Mouse (Mus musculus) bone marrow, adult 2 months (tissue): Measurements from ENCODE around the gene Dck. TPM values are rescaled to one million over a fixed set of nuclear protein-coding genes. Genes with fewer than 3 reads are reported as not detected.

ENCODE experiments used
- H3K27ac ChIP-seq: fragments of 200-500 bp; 2 replicates; pipeline ENCODE4 v1.5.1; 2012; ENCODE audit warnings: low read depth, mild to moderate bottlenecking, control low read depth, inconsistent platforms, low read length; ENCODE audit not compliant: control insufficient read depth, poor library complexity, insufficient read depth
- H3K4me1 ChIP-seq: fragments of 200-500 bp; 2 replicates; pipeline ENCODE4 v1.6.1; 2011; ENCODE audit warnings: low read length; ENCODE audit not compliant: control insufficient read depth, insufficient read depth
- H3K4me3 ChIP-seq: fragments of 200-500 bp; replicated peaks from 2 replicates; pipeline ENCODE3; 2011; ENCODE audit warnings: mild to moderate bottlenecking, low read depth, low read length, control low read depth; ENCODE audit not compliant: control insufficient read depth
- CTCF ChIP-seq: fragments of 200-500 bp; IDR thresholded peaks from 2 replicates; pipeline ENCODE4 v1.5.1; 2011; ENCODE audit warnings: low read length, control low read depth; ENCODE audit not compliant: control insufficient read depth, insufficient read depth
- POLR2A ChIP-seq: fragments of 200-500 bp; IDR thresholded peaks from 2 replicates; pipeline ENCODE4 v1.6.1; 2011; ENCODE audit warnings: low read depth, mild to moderate bottlenecking, control low read depth, low read length, borderline replicate concordance; ENCODE audit not compliant: control insufficient read depth
- whole genome bisulfite sequencing: fragments of 180-500 bp; shearing (Covaris S2); methylation state at CpG from one replicate; pipeline ENCODE4 v1.1.7; 2018; 5-methylcytosine and 5-hydroxymethylcytosine counted together
- polyA plus RNA-seq: library from polyadenylated mRNA; stranded (reverse); fragments of >200 nt; gene quantifications from 2 replicates; pipeline ENCODE4 v1.2.4, GENCODE M21; 2011; ENCODE audit warnings: low replicate concordance; ENCODE audit not compliant: missing spikeins, insufficient read depth, insufficient read length

The Dck gene
- polyA plus RNA-seq, 1 experiment = 25.0 TPM

GRCm38 (mm10) chr5:88768201-88768600, 3.4 kb downstream of the Dck start:
- WGBS = 58% methylated on average over 6 of the region's 6 CpGs
- H3K4me1 ChIP-seq = peaks cover 2% of the 10 kb centered on the region; the same call in 1 of the 2 replicates
- no peak for TF ChIP-seq POLR2A
- TF ChIP-seq CTCF = no peak
- H3K27ac ChIP-seq = peak overlapping the region; percentile 82
- peak overlapping the region; percentile 41 for H3K4me3 ChIP-seq

- Histone ChIP-seq H3K27ac (no peak overlapping the region), H3K4me3 (no peak overlapping the region), H3K4me1 (no peaks in the 10 kb centered on the region)
- 86% methylated on average over 7 of the region's 7 CpGs for WGBS
- TF ChIP-seq POLR2A (no peak), CTCF (no peak)
Measured at GRCm38 (mm10) chr5:88782072-88782765, 17.4 kb downstream of the Dck start.

GRCm38 (mm10) chr5:88785059-88785458, 20.3 kb downstream of the Dck start:
- no peak overlapping the region for H3K27ac ChIP-seq
- H3K4me1 ChIP-seq = no peaks in the 10 kb centered on the region
- no peak for TF ChIP-seq CTCF
- no peak for TF ChIP-seq POLR2A
- no peak overlapping the region for H3K4me3 ChIP-seq
- WGBS = 96% methylated on average over 1 of the region's 1 CpGs

GRCm38 (mm10) chr5:88790675-88791074, 25.9 kb downstream of the Dck start:
- no peak for TF ChIP-seq CTCF
- no peak for TF ChIP-seq POLR2A
- no peaks in the 10 kb centered on the region for H3K4me1 ChIP-seq
- 45% methylated on average over 9 of the region's 9 CpGs for WGBS
- no peak overlapping the region for H3K27ac ChIP-seq
- H3K4me3 ChIP-seq = no peak overlapping the region

DNA sequence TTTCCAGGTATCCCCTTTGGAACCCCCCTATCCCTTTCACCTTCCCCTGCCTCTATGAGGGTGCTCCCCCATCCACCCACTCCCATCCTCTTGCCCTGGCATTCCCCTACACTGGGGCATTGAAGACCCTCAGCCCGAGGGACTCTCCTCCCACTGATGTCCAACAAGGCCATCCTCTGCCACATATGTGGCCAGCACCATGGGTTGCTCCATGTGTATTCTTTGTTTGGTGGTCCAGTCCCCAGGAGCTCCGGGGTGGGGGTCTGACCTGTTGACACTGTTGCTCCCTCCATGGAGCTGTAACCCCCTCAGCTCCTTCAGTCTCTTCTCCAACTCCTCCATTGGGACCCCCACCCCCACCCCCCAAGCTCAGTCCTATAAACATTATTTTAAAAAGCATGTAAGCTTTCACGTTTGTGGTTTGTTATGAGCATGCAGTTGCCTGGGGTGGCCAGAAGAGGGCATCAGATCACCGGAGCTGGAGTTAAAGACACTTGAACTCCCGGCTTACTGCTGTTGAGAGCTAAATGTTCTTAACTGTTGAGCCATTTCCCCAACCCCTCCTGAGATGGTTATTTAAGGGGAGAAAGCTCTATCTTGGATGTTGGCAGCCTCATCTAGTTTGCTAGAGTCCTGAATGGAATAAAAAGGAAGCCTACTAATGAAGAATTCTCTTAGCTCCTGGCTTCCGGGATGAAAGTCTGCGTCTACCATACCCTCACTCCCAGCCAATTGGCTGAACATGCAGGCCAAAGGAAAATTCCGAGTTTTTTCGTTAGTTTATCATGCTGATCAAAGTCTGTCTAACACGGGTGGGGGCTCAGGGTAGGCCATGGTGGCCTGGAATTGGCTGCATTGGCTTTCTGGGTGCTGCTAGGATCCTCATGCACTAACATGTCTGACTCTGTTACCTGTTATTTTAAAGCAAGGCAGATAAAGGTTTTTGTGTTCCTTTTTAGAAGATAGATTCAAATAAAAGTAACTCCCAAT, 26.8 kb downstream of the Dck start:
- no peaks in the 10 kb centered on the region for H3K4me1 ChIP-seq
- WGBS = 38% methylated on average over 10 of the region's 10 CpGs
- TF ChIP-seq POLR2A (no peak), CTCF (peak; percentile 85)
- no peak overlapping the region for H3K4me3 ChIP-seq
- H3K27ac ChIP-seq = no peak overlapping the region

GRCm38 (mm10) chr5:88793676-88794075, 28.9 kb downstream of the Dck start:
- no peak for TF ChIP-seq CTCF
- TF ChIP-seq POLR2A = no peak

GRCm38 (mm10) chr5:88795910-88796584, 31.3 kb downstream of the Dck start:
- no peak for TF ChIP-seq CTCF
- TF ChIP-seq POLR2A = no peak
- H3K27ac ChIP-seq = no peak overlapping the region
- no peak overlapping the region for H3K4me3 ChIP-seq
- H3K4me1 ChIP-seq = no peaks in the 10 kb centered on the region
- WGBS = 65% methylated on average over 9 of the region's 9 CpGs

More at GRCm38 (mm10) chr5:88793676-88794075, 28.9 kb downstream of the Dck start:
- 71% methylated on average over 3 of the region's 3 CpGs for WGBS
- Histone ChIP-seq H3K4me3 (no peak overlapping the region), H3K27ac (no peak overlapping the region), H3K4me1 (no peaks in the 10 kb centered on the region)
